Mouse (Mus musculus): ENCODE results near the gene Cwc25.
A peak's percentile ranks its signal among the peaks of the same experiment; 100 is the strongest.

The Cwc25 gene

DNA sequence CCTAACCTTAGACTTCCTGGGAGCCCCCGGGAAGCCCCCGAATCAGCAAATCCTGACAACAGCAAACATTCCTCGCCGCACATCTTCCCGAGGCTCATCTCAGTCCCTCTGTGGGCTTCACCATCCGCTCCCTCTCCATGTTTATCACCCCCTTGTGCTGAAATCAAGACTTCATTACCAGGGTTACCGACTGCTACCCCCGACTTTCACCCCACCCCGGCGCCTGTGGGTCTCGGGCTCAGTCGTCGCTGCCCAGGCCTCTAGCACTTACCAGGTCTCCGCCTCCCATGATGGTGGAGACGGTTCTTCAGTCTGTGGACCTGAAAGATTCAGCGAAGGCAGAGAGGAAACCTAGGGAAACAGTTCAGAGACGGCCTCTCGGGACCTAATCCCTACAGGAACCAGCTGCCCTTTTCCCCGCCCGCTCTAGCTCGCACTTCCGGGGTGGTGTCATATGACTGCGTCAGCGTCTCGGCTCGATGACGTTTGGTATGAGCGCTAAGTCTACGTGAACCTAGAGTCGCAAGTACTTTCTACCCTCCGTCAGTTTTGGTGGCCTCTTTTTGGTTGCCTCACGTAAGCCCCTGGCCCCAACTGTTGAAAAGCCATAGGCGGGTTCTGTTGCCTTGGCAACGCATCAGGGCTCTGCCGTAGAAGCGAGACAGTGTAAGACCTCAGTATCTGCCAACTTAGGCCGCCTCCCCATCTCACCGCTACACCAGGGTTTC lies at the start of gene Cwc25:
Cwc25 (minus strand) TSS at position 403 of the 728 bp plus-strand sequence.
- DNase-seq: peak; percentile 97

GRCm38 (mm10) chr11:97815736-97816135 lies 49.4 kb upstream of the Cwc25 start:
- DNase-seq: no peak

- peak; percentile 78 for DNase-seq
These were observed 47.6 kb upstream of the Cwc25 start for GRCm38 (mm10) chr11:97813746-97814515.

DNA sequence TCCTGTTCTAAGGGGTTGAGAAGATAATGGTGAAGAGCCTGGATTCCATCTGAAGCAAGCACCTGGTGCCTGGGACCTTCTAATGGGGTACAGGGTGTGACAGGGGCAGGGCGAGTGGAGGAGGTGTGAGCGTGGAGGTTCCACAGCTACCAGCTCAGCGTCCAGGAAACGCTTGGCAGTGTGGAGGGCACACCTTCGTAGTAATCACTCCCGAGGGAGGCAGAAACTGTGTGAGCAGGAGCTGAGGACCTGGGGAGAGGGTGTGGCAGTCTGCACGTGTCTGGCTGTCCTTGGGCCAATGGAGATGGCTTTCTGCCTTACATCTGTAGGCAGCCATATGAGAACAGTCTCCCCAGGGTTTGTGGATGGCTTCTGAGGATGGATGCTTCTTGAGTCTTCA lies 46.7 kb upstream of the Cwc25 start:
- DNase-seq: no peak

- DNase-seq: no peak
These were observed 46.1 kb upstream of the Cwc25 start for GRCm38 (mm10) chr11:97812491-97812921.

DNA sequence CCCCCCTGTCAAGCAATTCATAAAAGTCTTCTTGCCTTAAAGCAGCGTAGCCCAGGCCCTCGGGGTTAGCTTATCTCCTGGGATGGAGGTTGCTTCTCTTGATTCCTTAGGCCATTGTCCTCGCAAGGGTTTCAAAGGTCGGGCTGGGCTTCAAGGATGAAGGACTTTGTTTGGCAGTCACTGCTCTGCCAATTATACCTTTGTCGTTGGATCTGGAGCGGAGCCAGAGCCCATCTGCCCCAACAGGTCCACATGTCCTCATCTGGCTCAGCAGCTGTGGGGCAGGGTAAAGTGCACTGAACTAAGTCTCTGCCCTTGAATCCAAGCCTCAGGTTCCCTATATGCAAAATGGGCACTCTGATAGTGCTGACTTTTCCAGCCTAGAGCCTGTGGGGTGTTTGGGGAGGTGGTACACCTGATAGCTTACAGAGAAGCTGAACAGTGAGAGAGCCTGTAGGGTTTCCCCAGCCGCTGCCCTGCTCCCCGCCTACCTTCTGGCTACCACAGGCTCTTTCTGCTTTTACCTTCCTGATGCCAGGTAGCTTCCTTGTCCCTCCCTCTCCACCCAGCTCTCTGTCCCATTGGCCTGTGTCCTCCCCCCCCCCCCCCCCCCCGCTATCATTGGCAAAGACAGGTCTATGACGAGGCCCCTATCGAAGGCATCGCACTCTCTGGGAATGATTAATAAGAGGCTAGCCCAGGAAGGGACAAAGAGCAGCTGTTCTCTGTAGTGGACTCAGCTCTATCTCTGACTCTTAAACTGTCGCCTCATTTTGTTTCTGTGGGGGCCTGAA lies 45.4 kb upstream of the Cwc25 start:
- DNase-seq: peak; percentile 83

- DNase-seq: no peak
These were observed 44.6 kb upstream of the Cwc25 start for GRCm38 (mm10) chr11:97810970-97811369.

GRCm38 (mm10) chr11:97810356-97810755 lies 44.0 kb upstream of the Cwc25 start:
- no peak for DNase-seq

DNA sequence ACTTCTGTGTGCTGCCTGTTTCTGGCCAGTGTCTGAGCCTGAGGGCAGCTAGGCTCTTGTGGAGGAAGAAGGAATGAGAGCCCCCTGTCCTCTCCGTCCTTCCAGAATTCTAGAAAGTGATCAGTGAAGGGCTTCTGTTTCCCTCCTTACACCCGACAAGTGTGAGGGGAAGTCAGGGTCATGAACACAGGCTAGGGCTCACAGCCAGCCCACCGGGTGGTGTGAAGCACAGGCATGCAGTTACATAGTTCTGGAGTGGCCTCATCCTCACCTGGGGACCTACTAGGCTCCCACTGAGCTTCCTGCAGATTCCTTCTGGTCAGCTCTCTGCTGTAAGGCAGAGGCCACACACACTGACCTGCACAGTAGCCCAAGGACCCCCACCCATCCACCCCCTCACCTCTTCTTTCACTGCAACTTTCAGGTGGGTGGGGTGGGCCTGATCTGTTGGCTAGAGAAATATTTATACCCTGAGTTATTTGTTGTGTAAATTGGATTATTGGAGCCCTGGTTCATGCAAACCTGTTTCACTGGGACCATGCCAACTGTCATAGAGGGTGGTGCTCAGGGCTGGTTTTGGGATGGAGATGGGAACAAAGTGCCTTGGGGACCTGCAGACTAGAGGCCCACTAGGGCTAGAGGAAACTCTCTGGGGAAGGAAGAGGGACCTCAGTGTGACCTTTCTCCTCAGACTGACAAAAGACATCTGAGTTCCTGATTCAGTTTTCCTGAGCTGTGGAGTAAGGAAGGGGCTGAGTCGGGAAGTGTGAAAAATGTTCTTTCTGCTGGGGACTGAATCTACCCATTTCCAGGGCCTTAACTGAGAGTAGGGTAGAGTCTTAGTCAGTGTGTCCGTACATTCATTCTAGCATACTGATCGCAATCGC lies 43.1 kb upstream of the Cwc25 start:
- DNase-seq: no peak

DNA sequence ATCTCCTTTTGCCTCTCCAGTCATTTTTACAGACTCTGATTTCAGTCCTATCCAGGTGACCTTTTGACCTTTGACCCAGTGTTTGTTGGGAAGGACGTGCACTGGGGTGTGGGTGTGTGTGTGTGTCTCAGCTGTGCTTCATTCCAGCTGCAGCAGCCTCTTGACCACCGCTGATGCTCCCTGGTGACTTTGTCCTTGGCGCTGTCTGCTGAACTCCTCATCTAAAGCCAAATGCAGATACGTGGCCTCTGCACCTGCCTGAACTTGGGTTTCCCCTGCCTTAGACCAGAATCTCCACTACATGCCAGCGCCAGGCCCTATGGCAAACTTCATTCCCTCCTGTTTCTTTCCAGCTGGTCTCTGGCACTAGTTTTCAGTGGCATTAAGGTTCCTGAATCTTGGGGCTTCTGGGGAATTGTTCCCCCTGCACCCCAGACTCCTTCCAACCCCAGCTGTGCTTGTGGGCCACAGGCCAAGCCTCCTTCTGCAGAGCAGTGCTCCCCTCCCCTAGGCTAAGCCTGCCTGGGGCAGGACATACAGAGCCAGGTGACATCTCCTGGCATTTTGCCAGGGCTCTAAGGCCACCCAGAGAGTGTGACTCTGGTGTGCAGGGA lies 42.4 kb upstream of the Cwc25 start:
- DNase-seq: peak; percentile 72

DNA sequence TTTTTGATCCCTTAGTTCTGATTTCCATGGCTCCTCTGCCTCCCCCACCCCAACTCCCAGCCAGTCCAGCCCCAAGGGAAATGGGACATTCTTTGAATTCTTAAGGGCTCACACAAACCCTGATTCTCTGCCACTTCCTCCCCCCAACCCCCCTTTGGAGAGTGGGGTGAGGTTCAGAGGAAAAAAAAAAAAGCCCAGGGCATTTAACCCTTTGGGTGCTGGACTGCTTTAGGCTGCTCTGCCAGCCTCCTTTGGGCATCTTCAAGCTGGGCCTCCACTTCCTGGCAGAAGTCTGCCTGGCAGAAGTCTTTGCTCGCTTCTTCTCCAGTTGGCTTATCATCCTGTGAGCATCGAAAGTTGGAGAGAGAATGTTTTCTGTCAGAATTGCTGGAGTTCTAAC lies 41.7 kb upstream of the Cwc25 start:
- peak; percentile 78 for DNase-seq

- DNase-seq: peak; percentile 38
These were observed 41.3 kb upstream of the Cwc25 start for GRCm38 (mm10) chr11:97807626-97808025.

- no peak for DNase-seq
These were observed 40.2 kb upstream of the Cwc25 start for GRCm38 (mm10) chr11:97806613-97806964.

DNA sequence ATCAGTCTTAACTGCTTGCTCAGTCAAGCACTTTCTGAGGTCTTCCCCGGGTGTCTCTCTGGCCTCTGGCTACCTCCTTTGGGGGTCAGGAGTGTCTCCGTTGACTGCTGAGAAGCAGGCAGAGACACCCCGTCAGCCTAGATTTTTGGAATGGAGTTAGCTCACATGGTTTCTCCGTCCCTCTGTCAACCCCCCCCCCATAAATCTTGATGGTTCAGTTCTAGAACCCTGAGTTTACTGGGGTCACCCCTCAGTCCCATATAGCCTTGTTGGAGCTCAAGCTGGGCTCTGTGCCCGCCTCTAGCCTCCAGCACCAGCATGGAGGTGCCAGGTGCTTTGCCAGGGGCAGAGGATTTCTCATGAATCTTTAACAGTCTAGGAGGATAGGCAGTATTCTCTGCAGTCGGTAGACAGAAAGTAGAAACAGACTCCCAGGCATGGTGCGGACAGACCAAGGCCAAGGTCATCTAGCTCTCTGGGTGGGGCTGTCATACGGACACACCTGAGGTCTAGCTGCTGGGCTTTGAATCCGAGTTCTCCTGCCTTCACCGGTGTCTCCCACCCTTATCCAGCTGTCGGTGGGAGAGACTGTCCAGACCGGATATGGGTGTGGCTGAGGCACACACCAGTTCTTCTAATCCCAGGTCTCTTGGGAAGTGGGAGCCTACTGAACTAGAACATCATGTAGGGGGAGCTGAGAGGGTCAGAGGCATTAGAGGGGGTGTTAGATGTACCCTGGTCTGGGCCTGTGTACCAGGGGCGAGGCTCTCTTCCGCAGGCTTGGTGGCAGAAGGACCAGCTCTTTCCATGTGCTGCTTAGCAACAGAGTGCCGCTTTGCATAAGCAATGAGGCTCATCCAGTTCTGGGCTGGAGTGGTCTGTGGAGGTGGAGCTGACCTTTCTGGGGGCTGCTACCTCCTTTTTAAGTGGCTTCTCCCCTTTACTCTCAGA lies 39.6 kb upstream of the Cwc25 start:
- peak; percentile 51 for DNase-seq

- DNase-seq: peak; percentile 78
These were observed 38.7 kb upstream of the Cwc25 start for GRCm38 (mm10) chr11:97804841-97805661.

GRCm38 (mm10) chr11:97803847-97804246 lies 37.5 kb upstream of the Cwc25 start:
- DNase-seq: peak; percentile 12

DNA sequence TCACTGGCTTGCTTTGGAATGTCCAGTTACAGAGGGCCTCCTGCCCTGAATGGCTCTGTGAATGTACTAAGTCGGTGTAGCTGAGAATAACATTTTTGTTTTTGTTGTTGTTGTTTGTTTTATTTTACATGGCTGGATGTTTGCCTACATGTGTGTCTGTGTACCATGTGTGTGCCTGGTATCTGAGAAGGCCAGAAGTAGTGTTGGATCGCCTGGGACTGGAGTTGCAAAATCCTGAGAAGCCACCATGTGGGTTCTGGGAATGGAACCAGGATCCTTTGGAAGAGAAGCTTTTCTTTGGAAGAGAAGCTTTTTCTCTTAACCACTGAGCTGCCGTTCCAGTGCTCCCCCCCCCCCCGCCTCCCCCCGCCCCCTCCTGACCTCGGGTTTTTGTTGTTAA lies 36.1 kb upstream of the Cwc25 start:
- no peak for DNase-seq

DNA sequence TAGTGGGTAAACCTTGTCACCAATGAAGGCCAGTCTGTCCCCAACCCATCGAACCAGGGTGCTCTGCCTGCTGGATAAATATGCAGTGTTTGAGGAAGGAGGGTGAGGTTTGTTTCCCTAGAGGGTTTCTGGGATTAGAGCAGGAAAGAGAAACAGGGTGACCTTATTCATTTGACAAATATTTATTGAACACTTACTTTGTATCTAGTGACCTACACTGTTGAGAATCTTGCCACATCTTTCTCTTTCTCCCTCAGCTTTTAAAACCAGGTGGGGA lies 35.8 kb upstream of the Cwc25 start:
- no peak for DNase-seq

DNA sequence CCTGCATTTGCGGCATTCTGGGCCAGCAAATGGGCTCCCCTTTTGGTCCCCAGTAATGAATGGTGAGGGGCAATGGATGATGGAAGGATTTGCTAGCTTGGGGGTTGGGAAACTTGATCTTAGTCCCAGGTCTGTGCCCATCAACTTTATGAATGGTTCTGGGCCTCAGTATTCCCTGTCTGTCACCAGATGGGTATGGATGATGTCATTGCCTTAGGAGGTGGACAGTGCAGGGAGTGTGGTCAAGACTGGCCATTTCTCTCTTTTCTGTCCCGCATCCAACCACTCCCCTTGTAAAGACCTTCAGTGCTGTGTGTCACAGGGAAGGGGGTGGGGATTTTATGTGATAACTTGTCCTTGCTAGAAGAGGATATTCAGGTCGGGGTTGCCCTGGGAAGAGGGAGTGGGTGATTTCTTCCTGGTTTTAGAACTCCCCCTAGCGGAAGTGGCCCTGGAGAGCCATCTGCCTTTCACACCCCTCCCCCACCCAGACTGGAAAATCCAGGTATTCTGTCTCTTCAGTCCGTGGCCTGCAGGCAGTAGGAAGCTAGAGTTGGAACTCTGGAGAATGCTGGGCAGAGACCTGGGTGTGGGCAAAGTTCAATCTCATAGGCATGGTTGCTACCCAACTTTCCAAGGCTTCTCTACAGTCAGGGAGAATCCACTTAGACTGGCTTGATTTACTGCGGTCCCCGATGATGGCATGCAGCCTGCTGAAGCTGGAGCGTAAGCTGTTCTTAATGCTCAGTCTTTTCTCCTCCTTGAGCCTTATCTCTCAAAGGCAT lies 35.2 kb upstream of the Cwc25 start:
- peak; percentile 82 for DNase-seq
